Mouse (Mus musculus) central nervous system, embryonic 11.5 days (tissue): ENCODE measurements around the gene Olfr1033. TPM values are rescaled to one million over a fixed set of nuclear protein-coding genes. Genes with fewer than 3 reads are reported as not detected.

Experiments used
- polyA plus RNA-seq: library from polyadenylated mRNA; depleted of rRNA; stranded (reverse); fragments of >200 nt; gene quantifications from 2 replicates; pipeline ENCODE4 v1.2.3, GENCODE M21; 2012; rRNA removed

Olfr1033 gene
- polyA plus RNA-seq: 0.06 and 0.14 TPM in 2 replicates

DNA sequence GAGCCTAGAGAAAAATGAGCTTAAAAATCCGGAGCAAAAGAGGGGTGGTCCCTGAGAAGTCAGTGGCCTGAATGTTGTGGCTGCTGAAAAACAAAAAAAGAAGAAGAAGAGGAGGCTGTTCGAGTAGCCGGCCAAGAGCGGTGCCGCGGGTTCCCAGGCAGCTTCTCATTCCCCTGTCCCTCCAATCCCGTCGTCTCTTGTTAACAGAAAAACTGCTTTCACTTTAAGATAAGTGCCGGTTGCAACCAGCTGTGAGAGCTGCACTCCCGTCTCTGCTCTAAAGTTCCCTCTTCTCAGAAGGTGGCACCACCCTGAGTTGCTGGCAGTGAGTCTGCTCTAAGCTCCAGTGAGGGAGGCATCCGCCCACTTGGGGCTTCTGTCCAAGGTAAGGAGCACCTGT, at the start of gene Olfr1033:
Gene Olfr1033 (plus strand): TSS at position 228 of the 400 bp plus-strand sequence.

DNA sequence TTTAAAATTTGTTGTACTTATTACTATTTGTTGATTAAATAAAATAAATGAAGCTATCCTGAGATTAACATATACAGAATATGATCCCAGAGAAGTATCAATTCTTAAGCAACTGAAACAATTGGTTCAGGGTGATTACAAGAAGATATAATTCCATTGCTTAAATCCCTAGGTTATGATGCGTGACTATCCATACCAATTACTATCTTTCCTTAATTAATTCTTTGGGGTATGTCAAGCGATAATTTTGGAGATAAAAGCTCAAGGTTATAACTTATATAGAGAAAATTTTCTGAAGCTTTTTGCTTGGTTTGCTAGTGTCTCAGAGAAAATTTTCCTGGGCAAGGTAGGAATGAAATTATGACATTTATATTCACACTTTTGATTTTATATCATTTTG, 46.8 kb upstream of the Olfr1033 start, which contains the start of gene Olfr1029:
Gene Olfr1029 (plus strand): TSS at position 301 of the 400 bp plus-strand sequence.

DNA sequence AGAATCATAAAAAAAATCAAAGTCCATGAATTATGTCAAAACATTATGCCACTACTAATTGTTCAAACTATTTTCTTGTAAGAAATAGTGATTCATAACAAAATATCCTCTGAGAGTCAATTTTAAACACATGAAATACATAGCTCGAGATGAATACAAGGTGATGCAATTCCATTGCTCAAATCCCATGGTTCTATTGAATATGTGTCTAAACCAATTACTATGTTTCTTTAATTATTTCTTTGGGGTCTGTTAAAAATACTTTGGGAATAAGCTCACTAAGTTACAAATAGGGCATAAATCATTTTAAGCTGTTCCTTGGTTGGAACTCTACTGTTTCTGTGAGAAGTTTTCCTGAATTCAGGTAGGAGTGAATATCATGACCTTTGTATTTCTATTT, 41.5 kb upstream of the Olfr1033 start, which contains the start of gene Olfr1030:
Gene Olfr1030 (plus strand): TSS at position 301 of the 400 bp plus-strand sequence.

DNA sequence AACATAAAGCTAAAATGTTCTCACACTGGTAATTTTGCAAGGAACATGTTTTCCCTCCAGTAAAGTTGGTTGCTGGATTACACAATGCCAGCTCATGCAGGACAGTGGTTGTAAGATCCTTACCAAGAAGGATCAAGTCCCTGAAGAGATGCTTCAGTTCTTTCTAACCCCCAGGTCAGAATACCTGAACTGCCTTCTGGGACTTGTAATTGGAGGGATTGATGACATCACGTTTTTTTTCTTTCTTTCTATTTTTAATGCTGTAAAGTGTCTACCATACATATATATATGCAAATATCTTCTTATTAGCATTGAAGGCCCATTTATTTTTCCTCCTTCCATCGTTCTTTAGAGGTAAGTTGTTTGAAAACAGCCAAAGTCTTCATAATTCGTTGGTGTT, 30.4 kb upstream of the Olfr1033 start, which contains the start of gene Olfr1031:
Gene Olfr1031 (plus strand): TSS at position 301 of the 400 bp plus-strand sequence.

DNA sequence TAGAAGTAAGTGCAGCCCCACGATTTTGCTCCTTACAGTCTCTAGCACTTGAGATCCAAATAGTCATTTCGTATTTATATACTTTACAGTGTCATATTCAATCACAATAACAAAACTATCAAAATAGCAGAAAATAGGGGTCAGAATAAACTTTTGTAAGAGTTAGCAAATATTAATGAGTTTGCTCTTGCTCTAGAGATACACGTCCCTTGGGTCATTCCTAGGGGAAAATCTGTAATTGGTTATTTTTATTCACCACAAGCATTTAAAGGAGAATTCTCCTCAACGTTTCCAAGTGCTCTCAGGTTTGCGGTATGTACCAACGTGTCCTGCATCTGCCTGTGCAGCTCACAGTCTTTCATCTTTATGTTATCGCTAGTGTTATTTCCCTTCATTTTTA, 15.2 kb upstream of the Olfr1033 start, which contains the start of gene Olfr1032:
Gene Olfr1032 (plus strand): TSS at position 301 of the 400 bp plus-strand sequence.

GRCm38 (mm10) chr2:86045561-86045960, 25.1 kb downstream of the Olfr1033 start, which contains the start of gene Olfr1034:
Gene Olfr1034, plus strand, starts transcription at chr2:86045861.

GRCm38 (mm10) chr2:86073692-86074091, 53.3 kb downstream of the Olfr1033 start, which contains the start of gene Olfr1036:
Gene Olfr1036, plus strand, starts transcription at chr2:86073992.

DNA sequence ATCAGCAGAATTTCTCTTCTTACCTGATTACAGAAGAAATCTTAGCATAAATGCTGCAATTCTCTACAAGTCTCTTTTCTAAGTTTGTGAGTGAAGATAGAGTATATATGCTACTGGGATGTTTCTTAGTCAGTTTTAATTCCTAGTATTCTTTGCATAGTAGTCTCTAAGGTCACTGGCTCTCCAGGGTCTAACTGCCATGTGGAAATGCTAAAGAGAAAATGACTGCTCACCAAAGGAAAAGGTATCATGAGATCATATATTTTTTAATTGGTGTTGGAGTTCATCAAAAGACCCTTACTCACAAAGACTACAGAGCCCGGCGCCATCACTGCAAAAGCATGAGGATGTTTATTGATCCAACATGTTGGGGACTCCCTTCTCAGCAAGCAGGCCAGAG, 66.9 kb downstream of the Olfr1033 start, which contains the start of gene Olfr1037:
Gene Olfr1037 (minus strand): TSS at position 101 of the 400 bp plus-strand sequence.

Other genes with a start within 250 kb of the Olfr1033 start
- not detected in 2 replicates for gene Olfr1014, start 247.9 kb upstream of the Olfr1033 start, polyA plus RNA-seq
- not detected in 2 replicates for gene Olfr1015, start 238.6 kb upstream of the Olfr1033 start, polyA plus RNA-seq
- gene Olfr1016, start 218.1 kb upstream of the Olfr1033 start, polyA plus RNA-seq: not detected in 2 replicates
- not detected in 2 replicates for gene Olfr1018, start 202.2 kb upstream of the Olfr1033 start, polyA plus RNA-seq
- not detected in 2 replicates for gene Olfr1019, start 175.2 kb upstream of the Olfr1033 start, polyA plus RNA-seq
- gene Olfr1020, start 173.6 kb upstream of the Olfr1033 start, polyA plus RNA-seq: not detected in 2 replicates
- not detected in 2 replicates for gene Olfr1022, start 152.0 kb upstream of the Olfr1033 start, polyA plus RNA-seq
- not detected in 2 replicates for gene Olfr1023, start 135.0 kb upstream of the Olfr1033 start, polyA plus RNA-seq
- not detected in 2 replicates for gene Olfr1024, start 115.6 kb upstream of the Olfr1033 start, polyA plus RNA-seq
- gene Olfr1025-ps1, start 105.4 kb upstream of the Olfr1033 start, polyA plus RNA-seq: not detected in 2 replicates
- not detected in 2 replicates for gene Olfr1026, start 99.1 kb upstream of the Olfr1033 start, polyA plus RNA-seq
- gene Olfr1028, start 70.2 kb upstream of the Olfr1033 start, polyA plus RNA-seq: not detected in 2 replicates
- gene Olfr1029, start 46.7 kb upstream of the Olfr1033 start, polyA plus RNA-seq: not detected in 2 replicates
- not detected in 2 replicates for gene Olfr1030, start 41.4 kb upstream of the Olfr1033 start, polyA plus RNA-seq
- not detected in 2 replicates for gene Olfr1031, start 30.3 kb upstream of the Olfr1033 start, polyA plus RNA-seq
- not detected in 2 replicates for gene Olfr1032, start 15.1 kb upstream of the Olfr1033 start, polyA plus RNA-seq
- gene Olfr1034, start 25.2 kb downstream of the Olfr1033 start, polyA plus RNA-seq: 0.05 TPM in 1 of 2 replicates, not detected in the other
- gene Olfr1036, start 53.4 kb downstream of the Olfr1033 start, polyA plus RNA-seq: not detected in 2 replicates
- gene Olfr1037, start 66.8 kb downstream of the Olfr1033 start, polyA plus RNA-seq: not detected in 2 replicates
- not detected in 2 replicates for gene Olfr1039, start 115.3 kb downstream of the Olfr1033 start, polyA plus RNA-seq
- not detected in 2 replicates for gene Olfr1040, start 126.1 kb downstream of the Olfr1033 start, polyA plus RNA-seq
- gene Olfr1042, start 141.2 kb downstream of the Olfr1033 start, polyA plus RNA-seq: not detected in 2 replicates
- not detected in 2 replicates for gene Olfr1043, start 146.9 kb downstream of the Olfr1033 start, polyA plus RNA-seq
- gene Olfr1044, start 157.2 kb downstream of the Olfr1033 start, polyA plus RNA-seq: not detected in 2 replicates
- not detected in 2 replicates for gene Olfr52, start 165.1 kb downstream of the Olfr1033 start, polyA plus RNA-seq
- not detected in 2 replicates for gene Olfr1045, start 182.4 kb downstream of the Olfr1033 start, polyA plus RNA-seq
- not detected in 2 replicates for gene Olfr1046, start 198.7 kb downstream of the Olfr1033 start, polyA plus RNA-seq
- gene Olfr1047, start 210.8 kb downstream of the Olfr1033 start, polyA plus RNA-seq: not detected in 2 replicates
- not detected in 2 replicates for gene Olfr1048, start 219.7 kb downstream of the Olfr1033 start, polyA plus RNA-seq
- gene Olfr1049, start 237.7 kb downstream of the Olfr1033 start, polyA plus RNA-seq: not detected in 2 replicates